Mouse (Mus musculus) embryonic fibroblast, embryonic 13.5 days (primary cell): Measurements from ENCODE around the gene Gabra3. TPM values are rescaled to one million over a fixed set of nuclear protein-coding genes. Genes with fewer than 3 reads are reported as not detected.
A peak's percentile ranks its signal among the peaks of the same experiment; 100 is the strongest.

ENCODE experiments used
- H3K27ac ChIP-seq: 2 replicates; pipeline ENCODE4 v1.5.1; 2012; ENCODE audit warnings: low read length, control low read depth, inconsistent platforms; ENCODE audit not compliant: insufficient read depth
- H3K4me1 ChIP-seq: 2 replicates; pipeline ENCODE4 v1.6.1; 2011; ENCODE audit warnings: low read length; ENCODE audit not compliant: control insufficient read depth, insufficient read depth
- H3K4me3 ChIP-seq: 2 replicates; pipeline ENCODE4 v1.5.1; 2011; ENCODE audit warnings: mild to moderate bottlenecking, control low read depth, low read length; ENCODE audit not compliant: insufficient read depth
- CTCF ChIP-seq: IDR thresholded peaks from 2 replicates; pipeline ENCODE4 v1.5.1; 2011; ENCODE audit warnings: mild to moderate bottlenecking, control low read depth, low read length, moderate library complexity, borderline replicate concordance; ENCODE audit not compliant: insufficient read depth
- POLR2A ChIP-seq: IDR thresholded peaks from 2 replicates; pipeline ENCODE4 v1.6.1; 2011; ENCODE audit warnings: low read depth, mild to moderate bottlenecking, control low read depth, low read length, moderate library complexity
- polyA plus RNA-seq: library from polyadenylated mRNA; stranded (reverse); fragments of >200 nt; gene quantifications from 2 replicates; pipeline ENCODE4 v1.2.4, GENCODE M21; 2011; ENCODE audit warnings: low read depth; ENCODE audit not compliant: missing spikeins, insufficient read length

Gene Gabra3
- 0.32 and 0.79 TPM in 2 replicates for polyA plus RNA-seq

GRCm38 (mm10) chrX:72656230-72656898, at the start of gene Gabra3:
TSS of gene Gabra3 (minus strand) at chrX:72656848.
- H3K4me1 ChIP-seq = no peaks in the 10 kb centered on the region
- no peak within 1 kb of the TSS for H3K27ac ChIP-seq
- TF ChIP-seq CTCF (no peak), POLR2A (no peak)
- H3K4me3 ChIP-seq = no peak within 1 kb of the TSS

GRCm38 (mm10) chrX:72655789-72656188, 859 bp downstream of the Gabra3 start:
- H3K4me1 ChIP-seq = no peaks in the 10 kb centered on the region
- H3K27ac ChIP-seq = no peak overlapping the region
- TF ChIP-seq CTCF (no peak), POLR2A (no peak)
- H3K4me3 ChIP-seq = no peak overlapping the region

GRCm38 (mm10) chrX:72655381-72655780, 1.3 kb downstream of the Gabra3 start:
- no peak for TF ChIP-seq CTCF
- TF ChIP-seq POLR2A = no peak
- no peak overlapping the region for H3K27ac ChIP-seq
- no peaks in the 10 kb centered on the region for H3K4me1 ChIP-seq
- H3K4me3 ChIP-seq = no peak overlapping the region

GRCm38 (mm10) chrX:72650688-72651087, 6.0 kb downstream of the Gabra3 start:
- no peak overlapping the region for H3K27ac ChIP-seq
- no peak for TF ChIP-seq CTCF

GRCm38 (mm10) chrX:72644691-72645090, 12.0 kb downstream of the Gabra3 start:
- H3K4me3 ChIP-seq = no peak overlapping the region
- no peak overlapping the region for H3K27ac ChIP-seq
- H3K4me1 ChIP-seq = no peaks in the 10 kb centered on the region
- TF ChIP-seq POLR2A = no peak
- TF ChIP-seq CTCF = peak; percentile 25; the same call in 1 of the 2 replicates

More at GRCm38 (mm10) chrX:72650688-72651087, 6.0 kb downstream of the Gabra3 start:
- Histone ChIP-seq H3K4me3 (no peak overlapping the region), H3K4me1 (no peaks in the 10 kb centered on the region)

GRCm38 (mm10) chrX:72497284-72497683, 159.4 kb downstream of the Gabra3 start:
- Histone ChIP-seq H3K4me1 (no peaks in the 10 kb centered on the region), H3K4me3 (no peak overlapping the region), H3K27ac (no peak overlapping the region)
- no peak for TF ChIP-seq POLR2A
- no peak for TF ChIP-seq CTCF

- Histone ChIP-seq H3K4me3 (no peak overlapping the region), H3K27ac (no peak overlapping the region), H3K4me1 (no peaks in the 10 kb centered on the region)
- TF ChIP-seq CTCF = no peak
- TF ChIP-seq POLR2A = no peak
These were observed 166.8 kb downstream of the Gabra3 start for GRCm38 (mm10) chrX:72489806-72490205.

GRCm38 (mm10) chrX:72386758-72387157, 269.9 kb downstream of the Gabra3 start, which contains the start of gene Magea10:
TSS of gene Magea10 (minus strand) at chrX:72386858.
- Histone ChIP-seq H3K4me3 (no peak within 1 kb of the TSS), H3K4me1 (no peaks in the 10 kb centered on the region), H3K27ac (no peak within 1 kb of the TSS)
- TF ChIP-seq POLR2A (no peak), CTCF (no peak)

Other genes with a start within 250 kb of the Gabra3 start
- gene Gabrq, start 168.3 kb upstream of the Gabra3 start, polyA plus RNA-seq = not detected in 2 replicates